Mouse (Mus musculus): ENCODE measurements around the gene Dnlz.

DNA sequence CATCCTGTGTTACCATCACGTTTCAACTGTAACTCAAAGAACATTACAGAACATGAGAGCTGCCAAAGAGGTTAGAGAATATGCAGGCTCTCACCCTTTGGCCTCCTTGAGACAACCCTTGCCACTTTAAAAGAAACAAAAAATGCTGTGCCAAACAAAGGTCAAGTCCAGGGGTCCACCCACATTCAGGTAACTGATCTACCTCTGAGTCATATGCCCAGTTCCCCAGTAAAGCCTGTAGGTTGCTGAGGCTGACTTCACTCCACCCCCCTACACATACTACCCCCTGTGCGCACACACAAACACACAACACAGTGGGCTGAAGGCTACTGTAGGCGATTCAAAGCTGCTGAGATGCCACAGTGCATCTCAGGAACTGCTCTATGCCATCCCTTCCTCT lies 35.8 kb upstream of the Dnlz start:
- TF ChIP-seq CTCF (IDR thresholded peaks at IDR 0.05; ENCODE audit: control insufficient read depth, insufficient read depth, insufficient replicate concordance, low read depth, low read length) (no peak), POLR2A (IDR thresholded peaks at IDR 0.05; ENCODE audit: control insufficient read depth, low read depth, low read length) (no peak)
